Mouse (Mus musculus): ENCODE data around the gene Henmt1. TPM values are rescaled to one million over a fixed set of nuclear protein-coding genes. Genes with fewer than 3 reads are reported as not detected.
A peak's percentile ranks its signal among the peaks of the same experiment; 100 is the strongest.

Henmt1 gene
- polyA plus RNA-seq, 1 experiment from 2014 or later: not detected

DNA sequence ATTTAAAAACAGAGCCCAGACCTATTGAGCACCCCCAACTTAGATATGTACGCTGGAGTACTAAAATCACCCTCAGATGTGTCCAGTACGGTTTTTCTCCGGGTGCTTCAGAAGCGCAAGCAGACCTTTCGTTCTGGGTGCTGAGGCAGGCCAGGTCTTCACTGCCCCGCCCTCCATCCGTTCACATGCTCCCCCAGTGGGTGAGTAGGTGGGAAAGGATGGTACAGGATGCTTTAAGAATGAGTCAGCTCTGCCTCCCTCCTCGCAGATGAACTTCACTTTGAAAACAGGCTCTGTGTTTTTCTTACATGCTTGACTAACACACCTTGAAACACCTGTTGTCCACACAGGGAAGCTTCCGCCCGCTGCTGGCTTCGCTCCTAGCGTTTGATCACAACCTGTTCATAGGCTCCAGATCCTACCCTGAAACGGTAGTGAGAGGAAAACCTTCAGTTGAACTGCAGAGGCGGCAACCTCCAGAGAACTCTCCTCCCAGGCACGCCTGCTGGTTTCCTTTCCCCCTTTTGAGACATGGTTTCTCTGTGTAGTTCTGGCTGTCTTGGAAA is 35.3 kb downstream of the Henmt1 start:
- Histone ChIP-seq H3K36me3 (peaks cover 53% of the 10 kb centered on the region), H3K4me1 (no peaks in the 10 kb centered on the region), H3K4me3 (no peak overlapping the region), H3K9ac (no peak overlapping the region), H3K27ac (replicated peaks) (no peak overlapping the region), H3K27me3 (replicated peaks) (no peaks in the 10 kb centered on the region), H3K9me3 (no peaks in the 10 kb centered on the region), H3K4me2 (no peak overlapping the region)
- ATAC-seq (ENCODE audit: extremely low read depth, insufficient number of reproducible peaks, low FRiP score, low TSS enrichment): no peak
- 79% methylated on average over 15 of the region's 15 CpGs for WGBS

DNA sequence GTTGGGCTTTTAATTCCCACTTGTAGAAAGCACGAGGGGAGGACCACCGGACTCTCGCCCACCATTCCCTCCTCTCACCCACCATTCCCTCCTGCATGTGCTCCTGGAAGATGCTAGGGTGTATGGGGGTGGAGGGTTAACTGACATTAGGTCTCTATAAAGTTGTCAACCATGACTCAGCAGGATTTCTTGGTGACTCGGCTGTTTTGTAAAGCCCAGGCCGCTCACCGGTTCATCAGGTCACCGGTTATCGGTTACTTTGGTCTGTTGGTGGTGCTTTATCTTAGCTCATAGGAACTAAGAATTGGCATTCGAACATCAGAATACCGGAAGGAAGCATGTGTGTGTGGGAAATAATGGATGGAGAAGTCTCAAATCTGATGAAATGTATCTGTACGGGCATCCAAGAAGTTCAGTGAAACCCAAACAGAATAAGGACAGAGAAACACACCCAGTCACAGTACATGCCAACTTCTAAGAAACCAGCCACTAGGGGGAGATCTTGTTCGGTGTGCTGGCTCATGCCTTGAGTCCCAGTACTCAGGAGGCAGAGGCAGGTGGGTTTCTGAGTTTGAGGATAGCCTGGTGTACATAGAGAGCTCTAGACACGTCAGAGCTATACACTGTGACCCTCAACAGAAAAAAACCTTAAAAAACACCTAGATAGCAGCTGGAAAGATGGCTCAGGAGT is 37.8 kb downstream of the Henmt1 start:
- H3K27me3 ChIP-seq (replicated peaks): no peaks in the 10 kb centered on the region
- ATAC-seq (ENCODE audit: extremely low read depth, insufficient number of reproducible peaks, low FRiP score, low TSS enrichment): no peak
- no peaks in the 10 kb centered on the region for H3K4me1 ChIP-seq
- WGBS: 90% methylated on average over 13 of the region's 13 CpGs
- peaks cover 55% of the 10 kb centered on the region for H3K36me3 ChIP-seq
- H3K27ac ChIP-seq (replicated peaks): no peak overlapping the region
- no peaks in the 10 kb centered on the region for H3K9me3 ChIP-seq
- no peak overlapping the region for H3K4me2 ChIP-seq
- no peak overlapping the region for H3K9ac ChIP-seq
- H3K4me3 ChIP-seq: no peak overlapping the region

DNA sequence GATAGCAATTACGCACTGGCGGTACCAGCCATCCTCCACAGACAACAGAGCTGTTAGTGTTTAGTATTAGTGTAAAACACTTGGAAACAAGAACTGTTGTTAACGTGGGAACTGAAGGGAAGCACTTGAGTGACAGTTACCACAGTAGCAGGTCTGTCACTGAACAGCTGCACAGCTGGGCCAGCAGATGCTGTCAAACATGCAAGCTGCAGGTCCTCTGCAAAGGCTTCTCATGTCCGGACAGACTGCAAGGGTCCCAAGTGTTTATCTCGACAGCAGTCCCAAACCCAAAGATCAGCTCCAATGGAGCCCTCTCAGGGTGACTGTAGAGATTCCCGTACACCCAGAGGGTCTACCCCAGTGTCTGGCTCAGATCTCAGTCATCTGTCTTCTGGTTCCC is 42.3 kb downstream of the Henmt1 start:
- no peak overlapping the region for H3K4me2 ChIP-seq
- no peaks in the 10 kb centered on the region for H3K9me3 ChIP-seq
- H3K36me3 ChIP-seq: peaks cover 61% of the 10 kb centered on the region
- WGBS: 66% methylated on average over 6 of the region's 6 CpGs
- no peaks in the 10 kb centered on the region for H3K27me3 ChIP-seq (replicated peaks)
- no peak overlapping the region for H3K4me3 ChIP-seq
- no peak overlapping the region for H3K27ac ChIP-seq (replicated peaks)
- H3K4me1 ChIP-seq: no peaks in the 10 kb centered on the region
- H3K9ac ChIP-seq: no peak overlapping the region
- no peak for ATAC-seq (ENCODE audit: extremely low read depth, insufficient number of reproducible peaks, low FRiP score, low TSS enrichment)

DNA sequence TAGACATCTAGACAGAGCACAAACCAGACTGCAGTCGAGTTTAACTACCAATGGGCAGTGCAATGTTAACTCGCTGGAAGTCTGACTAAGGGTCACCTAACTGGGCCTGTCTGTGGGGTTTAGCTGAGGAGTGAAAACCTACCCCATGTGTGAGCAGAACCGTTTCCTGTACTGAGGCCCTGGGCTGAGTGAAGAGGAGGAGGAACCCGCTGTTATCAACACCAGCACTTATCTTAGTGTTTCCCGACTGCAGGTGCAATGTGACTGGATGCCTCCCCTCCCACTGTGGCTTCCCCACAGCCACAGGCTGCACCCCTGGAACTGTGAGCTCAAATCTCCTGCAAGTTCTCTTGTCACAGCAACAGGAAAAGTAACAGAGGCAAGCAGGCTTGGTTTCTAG is 44.3 kb downstream of the Henmt1 start:
- Histone ChIP-seq H3K27me3 (replicated peaks) (no peaks in the 10 kb centered on the region), H3K9me3 (no peaks in the 10 kb centered on the region), H3K4me1 (no peaks in the 10 kb centered on the region), H3K9ac (no peak overlapping the region), H3K36me3 (peaks cover 60% of the 10 kb centered on the region), H3K4me2 (no peak overlapping the region), H3K4me3 (no peak overlapping the region), H3K27ac (replicated peaks) (no peak overlapping the region)
- no peak for ATAC-seq (ENCODE audit: extremely low read depth, insufficient number of reproducible peaks, low FRiP score, low TSS enrichment)
- WGBS: 29% methylated on average over 5 of the region's 5 CpGs

DNA sequence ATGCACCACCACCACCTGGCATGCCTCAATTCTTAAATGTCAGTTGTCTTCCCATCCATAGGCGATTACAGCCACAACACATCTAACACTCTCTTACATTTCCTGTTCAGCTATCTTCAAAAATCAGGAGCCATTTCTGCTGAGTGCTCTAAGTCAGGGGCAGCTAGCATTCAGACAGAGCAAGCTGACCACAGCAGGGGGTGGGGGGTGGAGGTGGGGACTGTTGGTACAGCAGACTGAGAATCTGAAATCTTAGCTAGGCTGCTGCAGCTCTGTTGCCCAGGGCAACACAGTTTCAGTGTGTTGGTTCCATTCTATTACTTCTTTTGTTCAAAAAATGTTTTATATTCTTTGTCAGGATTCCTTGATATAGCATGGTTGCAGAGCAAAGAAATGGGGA is 46.9 kb downstream of the Henmt1 start:
- Histone ChIP-seq H3K4me3 (no peak overlapping the region), H3K27ac (replicated peaks) (no peak overlapping the region), H3K27me3 (replicated peaks) (no peaks in the 10 kb centered on the region), H3K9ac (no peak overlapping the region), H3K4me1 (no peaks in the 10 kb centered on the region), H3K9me3 (no peaks in the 10 kb centered on the region), H3K36me3 (peaks cover 62% of the 10 kb centered on the region), H3K4me2 (no peak overlapping the region)
- 76% methylated on average over 1 of the region's 1 CpGs for WGBS
- ATAC-seq (ENCODE audit: extremely low read depth, insufficient number of reproducible peaks, low FRiP score, low TSS enrichment): no peak

DNA sequence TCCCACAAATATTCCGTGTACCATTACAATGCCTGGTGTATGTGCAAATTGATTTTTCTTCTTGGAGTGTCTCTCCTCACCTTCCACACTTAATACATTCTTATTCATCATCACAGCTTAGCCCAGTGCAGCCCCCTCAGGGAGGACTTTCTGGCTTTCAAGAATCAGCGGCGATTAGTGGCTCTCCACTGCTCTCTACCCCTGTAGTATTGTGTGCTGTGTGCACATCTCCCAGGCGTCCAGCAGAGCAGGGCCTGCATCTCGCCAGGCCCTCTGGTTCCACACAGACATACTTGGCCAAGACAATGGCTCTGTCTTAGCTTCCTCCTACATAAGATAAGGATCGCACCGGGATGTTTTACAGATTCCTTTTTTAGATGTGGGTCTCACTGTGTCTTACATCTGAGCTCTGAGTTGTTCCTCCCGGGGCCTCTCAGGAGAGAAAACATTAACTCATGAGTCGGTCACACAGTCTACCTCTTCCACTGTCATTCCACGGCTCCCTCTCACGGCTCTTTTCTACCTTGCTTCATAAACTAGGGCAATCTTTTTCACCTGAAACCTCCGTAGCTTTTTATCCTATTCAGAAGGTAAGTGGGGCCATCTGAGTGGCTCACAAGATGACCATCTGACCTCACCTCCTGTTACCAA is 47.5 kb downstream of the Henmt1 start:
- peaks cover 68% of the 10 kb centered on the region for H3K36me3 ChIP-seq
- no peak overlapping the region for H3K27ac ChIP-seq (replicated peaks)
- H3K4me1 ChIP-seq: no peaks in the 10 kb centered on the region
- no peak overlapping the region for H3K9ac ChIP-seq
- H3K4me3 ChIP-seq: no peak overlapping the region
- ATAC-seq (ENCODE audit: extremely low read depth, insufficient number of reproducible peaks, low FRiP score, low TSS enrichment): no peak
- no peak overlapping the region for H3K4me2 ChIP-seq
- WGBS: 73% methylated on average over 12 of the region's 12 CpGs
- H3K27me3 ChIP-seq (replicated peaks): no peaks in the 10 kb centered on the region
- no peaks in the 10 kb centered on the region for H3K9me3 ChIP-seq

DNA sequence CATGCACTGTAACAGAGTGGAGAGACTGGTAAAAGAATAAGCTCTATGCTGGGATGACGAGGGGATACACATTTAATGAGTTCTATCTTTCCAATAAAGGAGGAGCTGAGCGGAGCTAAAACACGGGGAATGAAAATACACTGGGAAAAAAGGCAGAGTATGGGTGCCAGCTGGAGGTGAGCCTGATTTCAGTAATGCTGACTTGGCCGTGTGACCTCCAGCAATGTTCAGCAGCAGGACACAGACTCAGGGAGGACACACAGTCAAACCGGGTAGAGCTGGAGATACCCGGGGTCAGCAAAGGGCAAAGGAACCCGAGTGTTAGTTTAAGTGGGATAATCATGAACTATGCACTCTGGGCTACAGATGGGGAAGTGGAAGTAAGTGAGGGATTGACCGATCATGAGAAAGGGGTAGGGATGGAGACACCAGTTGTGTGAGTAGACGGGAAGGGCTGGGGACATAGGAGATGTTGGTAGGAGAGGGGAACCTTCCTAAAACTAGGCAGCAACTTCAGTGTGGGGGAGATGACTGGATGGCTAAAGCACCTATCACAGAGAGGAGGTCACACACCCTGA is 50.4 kb downstream of the Henmt1 start:
- 75% methylated on average over 9 of the region's 9 CpGs for WGBS
- Histone ChIP-seq H3K4me3 (no peak overlapping the region), H3K9me3 (no peaks in the 10 kb centered on the region), H3K27ac (replicated peaks) (no peak overlapping the region), H3K4me2 (no peak overlapping the region), H3K4me1 (no peaks in the 10 kb centered on the region), H3K9ac (no peak overlapping the region), H3K36me3 (peaks cover 63% of the 10 kb centered on the region), H3K27me3 (replicated peaks) (no peaks in the 10 kb centered on the region)
- no peak for ATAC-seq (ENCODE audit: extremely low read depth, insufficient number of reproducible peaks, low FRiP score, low TSS enrichment)

DNA sequence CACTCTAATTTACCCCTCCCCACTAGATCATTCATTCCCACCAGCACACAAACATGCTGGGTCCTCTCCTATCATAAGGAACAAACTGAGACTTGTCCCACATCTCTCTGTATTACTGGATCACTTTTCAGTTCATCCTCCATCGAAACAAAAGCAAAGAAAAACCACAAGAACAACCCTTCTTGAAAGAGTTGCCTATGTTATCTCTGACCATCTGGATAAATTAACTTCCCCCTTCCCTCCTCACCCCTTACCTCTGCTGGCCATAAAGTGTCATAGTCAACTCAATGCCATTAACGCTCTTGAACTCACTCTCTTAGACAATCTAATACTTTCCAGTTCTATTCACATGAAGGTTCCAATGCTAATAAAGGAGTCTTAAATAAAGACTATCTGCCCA is 54.8 kb downstream of the Henmt1 start:
- 82% methylated on average over 2 of the region's 2 CpGs for WGBS
- no peak overlapping the region for H3K9ac ChIP-seq
- ATAC-seq (ENCODE audit: extremely low read depth, insufficient number of reproducible peaks, low FRiP score, low TSS enrichment): no peak
- no peaks in the 10 kb centered on the region for H3K27me3 ChIP-seq (replicated peaks)
- no peaks in the 10 kb centered on the region for H3K9me3 ChIP-seq
- peaks cover 34% of the 10 kb centered on the region for H3K36me3 ChIP-seq
- H3K4me2 ChIP-seq: no peak overlapping the region
- no peak overlapping the region for H3K27ac ChIP-seq (replicated peaks)
- H3K4me3 ChIP-seq: no peak overlapping the region
- H3K4me1 ChIP-seq: peaks cover 9% of the 10 kb centered on the region

DNA sequence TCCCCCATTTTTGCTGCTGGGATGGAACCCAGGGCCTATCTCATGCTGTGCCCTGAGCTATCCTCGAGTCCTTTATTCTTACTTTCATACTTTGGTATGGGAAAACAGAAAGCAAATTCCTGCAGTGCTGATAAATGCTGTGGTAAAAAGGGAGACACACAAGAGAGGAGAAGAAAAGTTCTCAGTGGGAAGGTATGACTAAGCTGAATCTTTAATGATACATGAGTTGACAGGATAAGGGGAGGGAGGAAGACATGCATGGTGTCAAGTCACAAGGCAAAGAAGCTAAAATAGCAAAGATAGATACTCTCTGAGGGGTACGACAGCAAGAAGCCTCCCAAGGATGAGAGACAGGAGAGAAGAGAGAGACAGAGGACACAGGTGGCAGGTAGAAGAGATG is 55.7 kb downstream of the Henmt1 start:
- Histone ChIP-seq H3K36me3 (peaks cover 28% of the 10 kb centered on the region), H3K4me3 (no peak overlapping the region), H3K9ac (no peak overlapping the region), H3K4me2 (no peak overlapping the region), H3K4me1 (peaks cover 9% of the 10 kb centered on the region), H3K27ac (replicated peaks) (no peak overlapping the region), H3K27me3 (replicated peaks) (no peaks in the 10 kb centered on the region), H3K9me3 (no peaks in the 10 kb centered on the region)
- 52% methylated on average over 2 of the region's 2 CpGs for WGBS
- no peak for ATAC-seq (ENCODE audit: extremely low read depth, insufficient number of reproducible peaks, low FRiP score, low TSS enrichment)

DNA sequence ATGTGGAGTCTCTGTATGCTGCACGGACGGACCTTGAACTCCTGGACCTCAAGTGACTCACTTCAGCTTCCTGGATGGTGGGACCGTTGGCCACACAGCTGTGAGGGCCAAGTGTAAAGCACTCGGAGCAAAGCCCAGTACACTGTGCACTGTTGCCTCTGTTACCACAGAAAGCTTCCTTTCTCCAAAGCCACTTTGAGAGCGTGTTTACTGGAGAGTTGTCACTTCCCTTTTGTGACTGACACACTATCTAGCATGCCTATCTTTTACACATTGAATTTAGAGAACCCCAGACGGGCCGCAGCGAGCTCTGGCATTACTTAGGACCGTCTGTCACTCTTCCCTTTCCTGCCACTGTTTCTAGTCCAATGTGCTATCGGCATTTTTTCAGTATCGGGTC is 57.6 kb downstream of the Henmt1 start:
- 39% methylated on average over 11 of the region's 11 CpGs for WGBS
- H3K4me3 ChIP-seq: no peak overlapping the region
- no peak overlapping the region for H3K9ac ChIP-seq
- no peaks in the 10 kb centered on the region for H3K9me3 ChIP-seq
- peak overlapping the region; percentile 32; the same call in 1 of the 2 replicates for H3K27ac ChIP-seq (replicated peaks)
- no peak for ATAC-seq (ENCODE audit: extremely low read depth, insufficient number of reproducible peaks, low FRiP score, low TSS enrichment)
- peaks cover 28% of the 10 kb centered on the region for H3K36me3 ChIP-seq
- peaks cover 9% of the 10 kb centered on the region for H3K4me1 ChIP-seq
- no peaks in the 10 kb centered on the region for H3K27me3 ChIP-seq (replicated peaks)
- peak overlapping the region; percentile 2; the same call in 1 of the 2 replicates for H3K4me2 ChIP-seq

DNA sequence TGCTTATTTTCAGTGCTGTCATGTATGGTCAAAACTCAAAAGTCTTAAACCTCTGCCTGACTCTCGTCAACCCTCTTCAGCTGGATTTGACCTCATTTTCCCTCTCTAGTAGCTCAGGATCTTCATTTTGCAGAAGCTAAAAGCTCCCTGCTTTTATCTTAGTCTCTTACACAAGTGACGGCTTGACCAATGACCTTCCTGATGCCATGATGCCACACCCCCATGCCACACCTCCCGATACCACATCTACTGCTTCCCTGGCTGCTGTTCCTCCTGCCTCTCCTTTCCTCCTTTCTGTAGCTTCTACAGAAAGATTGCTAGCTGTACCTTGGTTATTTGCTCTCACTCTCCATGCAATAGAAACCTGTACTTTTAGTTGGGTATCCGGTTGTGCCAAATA is 58.1 kb downstream of the Henmt1 start:
- Histone ChIP-seq H3K9me3 (no peaks in the 10 kb centered on the region), H3K4me2 (peak overlapping the region; percentile 2; the same call in 1 of the 2 replicates), H3K4me3 (no peak overlapping the region), H3K27ac (replicated peaks) (peak overlapping the region; percentile 32; the same call in 1 of the 2 replicates), H3K9ac (no peak overlapping the region), H3K27me3 (replicated peaks) (no peaks in the 10 kb centered on the region), H3K4me1 (peaks cover 9% of the 10 kb centered on the region), H3K36me3 (peaks cover 29% of the 10 kb centered on the region)
- no peak for ATAC-seq (ENCODE audit: extremely low read depth, insufficient number of reproducible peaks, low FRiP score, low TSS enrichment)
- WGBS: 53% methylated on average over 4 of the region's 4 CpGs

Data from heart, embryonic 13.5 days (tissue).